Mouse (Mus musculus) CD4-positive helper T cell, adult 2 months (primary cell): ENCODE data around the gene Foxn3.
A peak's percentile ranks its signal among the peaks of the same experiment; 100 is the strongest.
"Not testable (repeated sequence)": the region's sequence is repeated elsewhere in the genome, so short reads cannot be mapped to it uniquely, and the experiment has no call there.

Experiments used
- DNase-seq: peaks from one replicate; pipeline ENCODE4 v3.0.0-alpha.2; 2012; ENCODE audit warnings: low read depth, missing footprints, low spot score

Gene Foxn3

GRCm38 (mm10) chr12:99224863-99225603 is 338.3 kb downstream of the Foxn3 start:
- DNase-seq, result peak; percentile 36

GRCm38 (mm10) chr12:99221087-99221846 is 342.1 kb downstream of the Foxn3 start:
- DNase-seq, result no peak

GRCm38 (mm10) chr12:99220333-99220732 is 343.0 kb downstream of the Foxn3 start:
- no peak for DNase-seq

- DNase-seq, result no peak
Observed at GRCm38 (mm10) chr12:99219812-99220211, 343.6 kb downstream of the Foxn3 start.

- no peak for DNase-seq
Observed at GRCm38 (mm10) chr12:99217145-99217698, 346.2 kb downstream of the Foxn3 start.

- no peak for DNase-seq
Observed at GRCm38 (mm10) chr12:99216341-99216761, 347.0 kb downstream of the Foxn3 start.

GRCm38 (mm10) chr12:99215521-99216255 is 347.7 kb downstream of the Foxn3 start:
- no peak for DNase-seq

- DNase-seq, result no peak
Observed at GRCm38 (mm10) chr12:99214098-99214497, 349.3 kb downstream of the Foxn3 start.

GRCm38 (mm10) chr12:99213218-99213617 is 350.2 kb downstream of the Foxn3 start:
- DNase-seq, result no peak

GRCm38 (mm10) chr12:99209801-99210200 is 353.6 kb downstream of the Foxn3 start:
- no peak for DNase-seq

- DNase-seq, result no peak
Observed at GRCm38 (mm10) chr12:99208251-99208650, 355.1 kb downstream of the Foxn3 start.

GRCm38 (mm10) chr12:99207014-99207612 is 356.3 kb downstream of the Foxn3 start:
- DNase-seq, result no peak

GRCm38 (mm10) chr12:99205734-99206133 is 357.6 kb downstream of the Foxn3 start:
- DNase-seq, result peak; percentile 17

GRCm38 (mm10) chr12:99199124-99199483 is 364.3 kb downstream of the Foxn3 start:
- DNase-seq, result no peak

GRCm38 (mm10) chr12:99198428-99199123 is 364.8 kb downstream of the Foxn3 start:
- DNase-seq, result no peak

- no peak for DNase-seq
Observed at GRCm38 (mm10) chr12:99197031-99197430, 366.4 kb downstream of the Foxn3 start.

- no peak for DNase-seq
Observed at GRCm38 (mm10) chr12:99195655-99196054, 367.7 kb downstream of the Foxn3 start.

GRCm38 (mm10) chr12:99194120-99194519 is 369.3 kb downstream of the Foxn3 start:
- DNase-seq, result not testable (repeated sequence)

GRCm38 (mm10) chr12:99187671-99188070 is 375.7 kb downstream of the Foxn3 start:
- DNase-seq, result no peak

GRCm38 (mm10) chr12:99186239-99186638 is 377.1 kb downstream of the Foxn3 start:
- no peak for DNase-seq

GRCm38 (mm10) chr12:99183261-99183792 is 380.1 kb downstream of the Foxn3 start:
- no peak for DNase-seq
